Mouse (Mus musculus) liver, embryonic 14.5 days (tissue): Measurements from ENCODE around the gene Sf3a2. TPM values are rescaled to one million over a fixed set of nuclear protein-coding genes. Genes with fewer than 3 reads are reported as not detected.

Experiments
- ATAC-seq: fragments of 200-750 bp; cut with Nextera tagmentation; 2 replicates; pipeline ENCODE4 v1.8.0; 2017; ENCODE audit warnings: moderate number of reproducible peaks, mild to moderate bottlenecking, moderate library complexity; ENCODE audit not compliant: insufficient read depth
- DNase-seq, 3 experiments: peaks; one replicate each; pipeline ENCODE4 v3.0.0-alpha.2; 2012 to 2013; ENCODE audit warnings: low read depth in 3 of 3, low spot score in 3 of 3
- H3K27ac ChIP-seq: fragments of 300-500 bp; sonication (generic); 2 replicates; pipeline ENCODE4 v1.5.1; 2014; ENCODE audit warnings: moderate library complexity, mild to moderate bottlenecking, control low read depth, inconsistent platforms
- H3K27me3 ChIP-seq: fragments of 300-500 bp; sonication (generic); 2 replicates; pipeline ENCODE4 v1.6.1; 2014; ENCODE audit warnings: mild to moderate bottlenecking, low read length, moderate library complexity; ENCODE audit not compliant: control insufficient read depth, insufficient read depth
- H3K36me3 ChIP-seq: fragments of 300-500 bp; sonication (generic); replicated peaks from 2 replicates; pipeline ENCODE4 v1.6.1; 2014; ENCODE audit warnings: low read depth; ENCODE audit not compliant: control insufficient read depth, insufficient read depth
- H3K4me1 ChIP-seq, 2 experiments: fragments of 200-500 bp in 1 of 2; fragments of 300-500 bp in 1 of 2; sonication (generic) in 1 of 2; replicated peaks; 2 replicates each; pipeline ENCODE4 v1.6.1; 2012 to 2014; ENCODE audit warnings: antibody characterized with exemption in 1 of 2, inconsistent platforms in 1 of 2, low read length in 1 of 2; ENCODE audit not compliant: control insufficient read depth in 2 of 2, insufficient read depth in 2 of 2
- H3K4me2 ChIP-seq: fragments of 300-500 bp; sonication (generic); 2 replicates; pipeline ENCODE4 v1.6.1; 2014; ENCODE audit warnings: low read depth, mild to moderate bottlenecking, control low read depth, moderate library complexity
- H3K4me3 ChIP-seq, 2 experiments: fragments of 200-500 bp in 1 of 2; fragments of 300-500 bp in 1 of 2; sonication (generic) in 1 of 2; 2 replicates each; pipeline ENCODE4 v1.5.1; 2012 to 2014; ENCODE audit warnings: low read depth in 2 of 2, low read length in 2 of 2, mild to moderate bottlenecking in 2 of 2, control low read depth in 1 of 2, inconsistent platforms in 1 of 2, moderate library complexity in 1 of 2; ENCODE audit not compliant: insufficient read depth in 1 of 2
- H3K9ac ChIP-seq: fragments of 300-500 bp; sonication (generic); replicated peaks from 2 replicates; pipeline ENCODE4 v1.6.1; 2014; ENCODE audit warnings: mild to moderate bottlenecking, control low read depth, moderate library complexity
- H3K9me3 ChIP-seq: fragments of 300-500 bp; sonication (generic); 2 replicates; pipeline ENCODE4 v1.6.1; 2016; ENCODE audit warnings: low read length, mixed read lengths; ENCODE audit not compliant: control insufficient read depth
- CTCF ChIP-seq: IDR thresholded peaks from 2 replicates; pipeline ENCODE4 v1.5.1; 2016; ENCODE audit warnings: antibody characterized with exemption, low read depth, control low read depth
- EP300 ChIP-seq: IDR thresholded peaks from 2 replicates; pipeline ENCODE4 v1.6.1; 2016; ENCODE audit warnings: antibody characterized with exemption, low read depth
- WGBS: fragments of 180-500 bp; shearing (Covaris S2); extraction: QIAGEN DNeasy Blood & Tissue Kit; methylation state at CpG from one replicate; pipeline ENCODE4 v1.1.7; 2014; ENCODE audit not compliant: insufficient replicate concordance; 5-methylcytosine and 5-hydroxymethylcytosine counted together
- microRNA counts: library from miRNA; unstranded; fragments of <30 nt; microRNA quantifications from one replicate; lab custom pipeline; 2016
- microRNA-seq: library from miRNA; unstranded; fragments of <30 nt; microRNA quantifications from one replicate; pipeline ENCODE4, GENCODE M21; 2016
- polyA plus RNA-seq, 2 experiments: library from polyadenylated mRNA; depleted of rRNA in 1 of 2; stranded (reverse) in 1 of 2; unstranded in 1 of 2; fragments of >200 nt; fragmentation: Nextera tagmentation in 1 of 2; extraction: Ambion mirVana in 1 of 2; gene quantifications; 2 replicates each; pipeline versions ENCODE4 v1.2.1 to v1.2.3; 2012 to 2014

The Sf3a2 gene
- polyA plus RNA-seq, 2 experiments, result 35.6 to 36.1 TPM

- peaks cover 0 to 10% of the 10 kb centered on the region in 2 experiments; a peak in 2 of 4 replicates for H3K4me1 ChIP-seq
- ATAC-seq (peak; percentile 77), DNase-seq (peak in 2 of 3 experiments; percentile 54 to 64)
- no peak for TF ChIP-seq CTCF
- no peak for TF ChIP-seq EP300
- H3K9me3 ChIP-seq, result no peaks in the 10 kb centered on the region
- WGBS, result 3% methylated on average over 10 of the region's 10 CpGs
- H3K27ac ChIP-seq, result no peak overlapping the region
- H3K9ac ChIP-seq, result no peak overlapping the region
- H3K4me3 ChIP-seq, result no peak overlapping the region
- H3K36me3 ChIP-seq, result peaks cover 9% of the 10 kb centered on the region
- H3K4me2 ChIP-seq, result no peak overlapping the region
- peaks cover 25% of the 10 kb centered on the region for H3K27me3 ChIP-seq
Observed at GRCm38 (mm10) chr10:80848571-80848970, 50.6 kb downstream of the Sf3a2 start.

MicroRNAs encoded within 50 kb of the gene (microRNA counts, 519-probe panel; counts per million panel counts)
- 69.9 counts per million for microRNA mmu-miR-1982 (lab: Ali Mortazavi, UCI)

Small RNA genes within 50 kb of the gene (microRNA-seq; reads per million reads assigned to microRNA genes)
- gene Mir1982, result 4.6 reads per million, percentile 4 among the genes with 10 or more reads in this experiment

Other genes with a start within 250 kb of the Sf3a2 start
- gene Rexo1, start 236.6 kb upstream of the Sf3a2 start, polyA plus RNA-seq (2012; rRNA removed), result 19.1 and 24.8 TPM in 2 replicates
- 10.7 and 14.0 TPM in 2 replicates for gene Rexo1, start 236.6 kb upstream of the Sf3a2 start, polyA plus RNA-seq (2014; fragmentation: Nextera tagmentation; extraction: Ambion mirVana)
- 12.5 and 13.8 TPM in 2 replicates for gene Klf16, start 220.9 kb upstream of the Sf3a2 start, polyA plus RNA-seq (2012; rRNA removed)
- gene Klf16, start 220.9 kb upstream of the Sf3a2 start, polyA plus RNA-seq (2014; fragmentation: Nextera tagmentation; extraction: Ambion mirVana), result 10.6 and 12.3 TPM in 2 replicates
- 41.2 and 51.0 TPM in 2 replicates for gene Abhd17a, start 207.9 kb upstream of the Sf3a2 start, polyA plus RNA-seq (2012; rRNA removed)
- gene Abhd17a, start 207.9 kb upstream of the Sf3a2 start, polyA plus RNA-seq (2014; fragmentation: Nextera tagmentation; extraction: Ambion mirVana), result 55.0 and 63.4 TPM in 2 replicates
- gene Scamp4, start 195.3 kb upstream of the Sf3a2 start, polyA plus RNA-seq (2012; rRNA removed), result 22.0 and 27.6 TPM in 2 replicates
- gene Scamp4, start 195.3 kb upstream of the Sf3a2 start, polyA plus RNA-seq (2014; fragmentation: Nextera tagmentation; extraction: Ambion mirVana), result 34.6 and 39.8 TPM in 2 replicates
- gene Adat3, start 195.3 kb upstream of the Sf3a2 start, polyA plus RNA-seq (2012; rRNA removed), result 6.3 and 6.4 TPM in 2 replicates
- gene Adat3, start 195.3 kb upstream of the Sf3a2 start, polyA plus RNA-seq (2014; fragmentation: Nextera tagmentation; extraction: Ambion mirVana), result 3.8 and 4.9 TPM in 2 replicates
- 1.2 and 1.3 TPM in 2 replicates for gene Gm49322, start 192.2 kb upstream of the Sf3a2 start, polyA plus RNA-seq (2012; rRNA removed)
- gene Gm49322, start 192.2 kb upstream of the Sf3a2 start, polyA plus RNA-seq (2014; fragmentation: Nextera tagmentation; extraction: Ambion mirVana), result 0.19 and 0.28 TPM in 2 replicates
- 46.9 and 51.3 TPM in 2 replicates for gene Csnk1g2, start 175.4 kb upstream of the Sf3a2 start, polyA plus RNA-seq (2012; rRNA removed)
- 25.5 and 27.0 TPM in 2 replicates for gene Csnk1g2, start 175.4 kb upstream of the Sf3a2 start, polyA plus RNA-seq (2014; fragmentation: Nextera tagmentation; extraction: Ambion mirVana)
- 8.2 and 11.3 TPM in 2 replicates for gene Btbd2, start 141.1 kb upstream of the Sf3a2 start, polyA plus RNA-seq (2012; rRNA removed)
- 8.6 and 12.0 TPM in 2 replicates for gene Btbd2, start 141.1 kb upstream of the Sf3a2 start, polyA plus RNA-seq (2014; fragmentation: Nextera tagmentation; extraction: Ambion mirVana)
- gene Mknk2, start 120.1 kb upstream of the Sf3a2 start, polyA plus RNA-seq (2012; rRNA removed), result 59.7 and 69.1 TPM in 2 replicates
- gene Mknk2, start 120.1 kb upstream of the Sf3a2 start, polyA plus RNA-seq (2014; fragmentation: Nextera tagmentation; extraction: Ambion mirVana), result 58.7 and 74.3 TPM in 2 replicates
- gene Mob3a, start 96.2 kb upstream of the Sf3a2 start, polyA plus RNA-seq (2012; rRNA removed), result 13.0 and 15.8 TPM in 2 replicates
- 14.2 and 16.0 TPM in 2 replicates for gene Mob3a, start 96.2 kb upstream of the Sf3a2 start, polyA plus RNA-seq (2014; fragmentation: Nextera tagmentation; extraction: Ambion mirVana)
- 9.9 and 11.3 TPM in 2 replicates for gene Izumo4, start 96.0 kb upstream of the Sf3a2 start, polyA plus RNA-seq (2012; rRNA removed)
- 4.0 and 6.0 TPM in 2 replicates for gene Izumo4, start 96.0 kb upstream of the Sf3a2 start, polyA plus RNA-seq (2014; fragmentation: Nextera tagmentation; extraction: Ambion mirVana)
- 24.5 and 26.2 TPM in 2 replicates for gene Ap3d1, start 55.9 kb upstream of the Sf3a2 start, polyA plus RNA-seq (2012; rRNA removed)
- 20.1 and 22.4 TPM in 2 replicates for gene Ap3d1, start 55.9 kb upstream of the Sf3a2 start, polyA plus RNA-seq (2014; fragmentation: Nextera tagmentation; extraction: Ambion mirVana)
- gene Dot1l, start 43.0 kb upstream of the Sf3a2 start, polyA plus RNA-seq (2012; rRNA removed), result 11.5 and 11.6 TPM in 2 replicates
- 7.1 and 8.3 TPM in 2 replicates for gene Dot1l, start 43.0 kb upstream of the Sf3a2 start, polyA plus RNA-seq (2014; fragmentation: Nextera tagmentation; extraction: Ambion mirVana)
- 46.7 and 50.8 TPM in 2 replicates for gene Plekhj1, start 428 bp downstream of the Sf3a2 start, polyA plus RNA-seq (2012; rRNA removed)
- 77.0 and 85.0 TPM in 2 replicates for gene Plekhj1, start 428 bp downstream of the Sf3a2 start, polyA plus RNA-seq (2014; fragmentation: Nextera tagmentation; extraction: Ambion mirVana)
- 0.31 and 0.36 TPM in 2 replicates for gene Amh, start 7.0 kb downstream of the Sf3a2 start, polyA plus RNA-seq (2012; rRNA removed)
- 0.08 TPM in 1 of 2 replicates, not detected in the other for gene Amh, start 7.0 kb downstream of the Sf3a2 start, polyA plus RNA-seq (2014; fragmentation: Nextera tagmentation; extraction: Ambion mirVana)
- gene Jsrp1, start 15.3 kb downstream of the Sf3a2 start, polyA plus RNA-seq (2012; rRNA removed), result 0.15 TPM in 1 of 2 replicates, not detected in the other
- gene Jsrp1, start 15.3 kb downstream of the Sf3a2 start, polyA plus RNA-seq (2014; fragmentation: Nextera tagmentation; extraction: Ambion mirVana), result not detected in 2 replicates
- gene Oaz1, start 28.5 kb downstream of the Sf3a2 start, polyA plus RNA-seq (2012; rRNA removed), result 673 and 795 TPM in 2 replicates
- 1,285 and 1,384 TPM in 2 replicates for gene Oaz1, start 28.5 kb downstream of the Sf3a2 start, polyA plus RNA-seq (2014; fragmentation: Nextera tagmentation; extraction: Ambion mirVana)
- gene Lingo3, start 45.8 kb downstream of the Sf3a2 start, polyA plus RNA-seq (2012; rRNA removed), result 0.01 TPM in 1 of 2 replicates, not detected in the other
- 0.04 TPM in 1 of 2 replicates, not detected in the other for gene Lingo3, start 45.8 kb downstream of the Sf3a2 start, polyA plus RNA-seq (2014; fragmentation: Nextera tagmentation; extraction: Ambion mirVana)
- gene Lsm7, start 57.0 kb downstream of the Sf3a2 start, polyA plus RNA-seq (2012; rRNA removed), result 196 and 215 TPM in 2 replicates
- 178 and 181 TPM in 2 replicates for gene Lsm7, start 57.0 kb downstream of the Sf3a2 start, polyA plus RNA-seq (2014; fragmentation: Nextera tagmentation; extraction: Ambion mirVana)
- gene Sppl2b, start 57.1 kb downstream of the Sf3a2 start, polyA plus RNA-seq (2012; rRNA removed), result 76.1 and 82.4 TPM in 2 replicates
- gene Sppl2b, start 57.1 kb downstream of the Sf3a2 start, polyA plus RNA-seq (2014; fragmentation: Nextera tagmentation; extraction: Ambion mirVana), result 34.7 and 44.5 TPM in 2 replicates
- 0.05 and 0.06 TPM in 2 replicates for gene Tmprss9, start 73.7 kb downstream of the Sf3a2 start, polyA plus RNA-seq (2012; rRNA removed)
- gene Tmprss9, start 73.7 kb downstream of the Sf3a2 start, polyA plus RNA-seq (2014; fragmentation: Nextera tagmentation; extraction: Ambion mirVana), result not detected in 2 replicates
- gene Timm13, start 102.8 kb downstream of the Sf3a2 start, polyA plus RNA-seq (2012; rRNA removed), result 114 and 145 TPM in 2 replicates
- gene Timm13, start 102.8 kb downstream of the Sf3a2 start, polyA plus RNA-seq (2014; fragmentation: Nextera tagmentation; extraction: Ambion mirVana), result 201 and 208 TPM in 2 replicates
- 9.5 and 11.3 TPM in 2 replicates for gene Lmnb2, start 120.0 kb downstream of the Sf3a2 start, polyA plus RNA-seq (2012; rRNA removed)
- 2.8 and 3.2 TPM in 2 replicates for gene Lmnb2, start 120.0 kb downstream of the Sf3a2 start, polyA plus RNA-seq (2014; fragmentation: Nextera tagmentation; extraction: Ambion mirVana)
- gene Gadd45b, start 131.9 kb downstream of the Sf3a2 start, polyA plus RNA-seq (2012; rRNA removed), result 1.3 and 1.9 TPM in 2 replicates
- gene Gadd45b, start 131.9 kb downstream of the Sf3a2 start, polyA plus RNA-seq (2014; fragmentation: Nextera tagmentation; extraction: Ambion mirVana), result 2.0 and 2.7 TPM in 2 replicates
- gene Gng7, start 216.7 kb downstream of the Sf3a2 start, polyA plus RNA-seq (2012; rRNA removed), result 0.19 and 0.25 TPM in 2 replicates
- 0.23 and 0.33 TPM in 2 replicates for gene Gng7, start 216.7 kb downstream of the Sf3a2 start, polyA plus RNA-seq (2014; fragmentation: Nextera tagmentation; extraction: Ambion mirVana)
- gene Diras1, start 227.5 kb downstream of the Sf3a2 start, polyA plus RNA-seq (2012; rRNA removed), result 0.05 TPM in 1 of 2 replicates, not detected in the other
- gene Diras1, start 227.5 kb downstream of the Sf3a2 start, polyA plus RNA-seq (2014; fragmentation: Nextera tagmentation; extraction: Ambion mirVana), result not detected in 2 replicates
- 4.2 and 4.4 TPM in 2 replicates for gene Slc39a3, start 239.2 kb downstream of the Sf3a2 start, polyA plus RNA-seq (2012; rRNA removed)
- gene Slc39a3, start 239.2 kb downstream of the Sf3a2 start, polyA plus RNA-seq (2014; fragmentation: Nextera tagmentation; extraction: Ambion mirVana), result 2.7 and 3.2 TPM in 2 replicates